Mouse (Mus musculus): ENCODE data around the gene Fuca1. TPM values are rescaled to one million over a fixed set of nuclear protein-coding genes. Genes with fewer than 3 reads are reported as not detected.
A peak's percentile ranks its signal among the peaks of the same experiment; 100 is the strongest.

The Fuca1 gene
- polyA plus RNA-seq, 1 experiment, result not detected

DNA sequence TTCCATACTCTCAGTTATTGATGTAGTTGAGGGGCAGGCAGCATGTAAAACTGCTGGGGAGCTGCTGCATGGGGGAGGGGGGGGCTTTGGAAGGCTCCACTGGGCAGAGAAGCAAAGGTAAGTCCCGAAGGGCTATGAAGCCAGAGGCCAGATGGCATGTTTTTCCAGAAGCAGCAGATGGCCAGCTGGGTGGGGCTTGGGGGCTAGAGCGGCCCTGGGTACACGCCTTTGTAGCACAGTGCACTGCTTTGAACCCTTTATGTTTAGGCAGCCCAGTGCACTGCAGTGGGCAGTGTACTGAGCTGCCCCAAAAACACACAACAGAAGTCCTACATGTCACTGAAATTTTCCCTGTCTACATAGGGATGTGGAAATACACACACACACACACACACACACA, 7.7 kb upstream of the Fuca1 start:
- TF ChIP-seq CTCF (IDR thresholded peaks at IDR 0.05; ENCODE audit: insufficient read depth, low read depth, low read length), result no peak
- TF ChIP-seq POLR2A (IDR thresholded peaks at IDR 0.05; ENCODE audit: insufficient read depth, low read depth, low read length), result no peak
- Histone ChIP-seq H3K4me3 (ENCODE audit: insufficient read depth, low read depth, low read length) (no peak overlapping the region), H3K27ac (ENCODE audit: insufficient read depth, low read depth, low read length) (no peak overlapping the region), H3K4me1 (ENCODE audit: control insufficient read depth, insufficient read depth, low read length) (no peaks in the 10 kb centered on the region)
- WGBS, result 68% methylated on average over 3 of the region's 3 CpGs

DNA sequence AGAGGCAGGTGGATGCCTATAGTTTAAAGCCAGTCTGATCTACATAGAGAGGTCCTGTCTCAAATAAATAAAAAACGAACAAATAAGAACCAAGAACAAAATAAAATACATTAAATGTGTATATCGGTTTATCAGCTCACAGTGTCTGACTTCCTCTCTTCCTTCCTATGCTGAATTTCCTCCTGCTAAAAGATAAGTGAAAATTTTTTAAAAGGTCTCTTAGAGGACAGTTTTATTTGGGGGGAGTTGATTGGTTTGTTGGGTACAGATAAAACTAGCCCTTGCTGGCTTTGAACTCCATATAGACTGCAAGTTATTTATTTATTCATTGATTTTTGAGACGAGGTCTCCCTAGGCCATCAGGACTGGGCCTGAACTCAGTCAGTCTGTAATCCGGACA, 7.1 kb upstream of the Fuca1 start:
- no peak for TF ChIP-seq POLR2A (IDR thresholded peaks at IDR 0.05; ENCODE audit: insufficient read depth, low read depth, low read length)
- TF ChIP-seq CTCF (IDR thresholded peaks at IDR 0.05; ENCODE audit: insufficient read depth, low read depth, low read length), result no peak
- 82% methylated on average over 4 of the region's 4 CpGs for WGBS
- Histone ChIP-seq H3K27ac (ENCODE audit: insufficient read depth, low read depth, low read length) (no peak overlapping the region), H3K4me3 (ENCODE audit: insufficient read depth, low read depth, low read length) (no peak overlapping the region), H3K4me1 (ENCODE audit: control insufficient read depth, insufficient read depth, low read length) (no peaks in the 10 kb centered on the region)

DNA sequence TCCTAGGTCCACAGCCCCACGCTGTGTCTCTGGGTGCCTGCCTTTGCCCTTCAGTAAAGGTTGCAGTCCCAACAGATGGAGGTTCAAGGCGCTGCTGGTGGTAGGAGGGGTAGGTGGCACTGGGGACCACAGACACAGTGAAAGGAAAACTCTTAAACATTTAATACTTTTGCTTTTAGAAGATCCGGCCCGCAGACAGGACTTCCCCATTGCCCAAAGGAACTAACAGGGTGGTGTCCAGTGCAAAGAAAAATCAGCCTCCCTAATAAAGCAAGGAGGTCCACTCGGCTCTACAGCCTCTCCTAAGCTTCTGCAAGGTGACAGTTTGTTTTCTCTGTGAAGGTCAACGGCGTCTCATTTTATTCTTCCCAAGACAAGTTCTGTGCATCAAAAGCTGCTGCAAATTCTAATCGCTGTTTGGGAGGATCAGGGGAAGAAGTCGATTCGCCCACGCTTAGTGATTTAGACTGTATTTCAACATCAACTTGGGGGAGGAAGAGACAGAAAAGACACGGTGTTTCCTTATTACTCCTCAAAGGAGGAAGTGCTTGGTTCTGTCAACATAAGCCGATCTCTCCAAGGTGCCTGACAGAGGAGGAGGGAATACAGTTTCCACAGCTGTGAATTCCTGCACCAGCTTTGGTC, 1.8 kb upstream of the Fuca1 start:
- Histone ChIP-seq H3K27ac (ENCODE audit: insufficient read depth, low read depth, low read length) (no peak overlapping the region), H3K4me1 (ENCODE audit: control insufficient read depth, insufficient read depth, low read length) (peaks cover 8% of the 10 kb centered on the region), H3K4me3 (ENCODE audit: insufficient read depth, low read depth, low read length) (no peak overlapping the region)
- WGBS, result 72% methylated on average over 13 of the region's 13 CpGs
- TF ChIP-seq POLR2A (IDR thresholded peaks at IDR 0.05; ENCODE audit: insufficient read depth, low read depth, low read length) (no peak), CTCF (IDR thresholded peaks at IDR 0.05; ENCODE audit: insufficient read depth, low read depth, low read length) (no peak)

DNA sequence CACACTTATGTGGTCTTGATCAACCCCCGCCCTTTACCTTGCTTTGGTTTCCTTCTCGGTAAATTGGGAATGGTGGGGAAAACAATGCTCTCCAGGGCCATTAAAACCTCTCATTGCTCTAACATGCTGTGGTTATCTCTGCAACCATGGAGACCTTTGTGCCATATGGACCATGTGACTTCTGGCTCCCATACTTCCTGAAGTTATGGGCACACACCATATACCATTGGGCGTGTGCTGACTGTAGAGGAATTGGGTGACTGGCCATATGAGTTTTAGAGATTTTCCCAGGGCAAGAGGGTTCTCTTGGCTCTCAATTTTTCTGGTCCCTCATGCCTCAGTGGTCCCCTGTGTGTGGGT, 1.3 kb upstream of the Fuca1 start:
- no peak overlapping the region for H3K4me3 ChIP-seq (ENCODE audit: insufficient read depth, low read depth, low read length)
- WGBS, result 87% methylated on average over 3 of the region's 3 CpGs
- no peak overlapping the region for H3K27ac ChIP-seq (ENCODE audit: insufficient read depth, low read depth, low read length)
- TF ChIP-seq CTCF (IDR thresholded peaks at IDR 0.05; ENCODE audit: insufficient read depth, low read depth, low read length) (no peak), POLR2A (IDR thresholded peaks at IDR 0.05; ENCODE audit: insufficient read depth, low read depth, low read length) (no peak)
- peaks cover 8% of the 10 kb centered on the region for H3K4me1 ChIP-seq (ENCODE audit: control insufficient read depth, insufficient read depth, low read length)

DNA sequence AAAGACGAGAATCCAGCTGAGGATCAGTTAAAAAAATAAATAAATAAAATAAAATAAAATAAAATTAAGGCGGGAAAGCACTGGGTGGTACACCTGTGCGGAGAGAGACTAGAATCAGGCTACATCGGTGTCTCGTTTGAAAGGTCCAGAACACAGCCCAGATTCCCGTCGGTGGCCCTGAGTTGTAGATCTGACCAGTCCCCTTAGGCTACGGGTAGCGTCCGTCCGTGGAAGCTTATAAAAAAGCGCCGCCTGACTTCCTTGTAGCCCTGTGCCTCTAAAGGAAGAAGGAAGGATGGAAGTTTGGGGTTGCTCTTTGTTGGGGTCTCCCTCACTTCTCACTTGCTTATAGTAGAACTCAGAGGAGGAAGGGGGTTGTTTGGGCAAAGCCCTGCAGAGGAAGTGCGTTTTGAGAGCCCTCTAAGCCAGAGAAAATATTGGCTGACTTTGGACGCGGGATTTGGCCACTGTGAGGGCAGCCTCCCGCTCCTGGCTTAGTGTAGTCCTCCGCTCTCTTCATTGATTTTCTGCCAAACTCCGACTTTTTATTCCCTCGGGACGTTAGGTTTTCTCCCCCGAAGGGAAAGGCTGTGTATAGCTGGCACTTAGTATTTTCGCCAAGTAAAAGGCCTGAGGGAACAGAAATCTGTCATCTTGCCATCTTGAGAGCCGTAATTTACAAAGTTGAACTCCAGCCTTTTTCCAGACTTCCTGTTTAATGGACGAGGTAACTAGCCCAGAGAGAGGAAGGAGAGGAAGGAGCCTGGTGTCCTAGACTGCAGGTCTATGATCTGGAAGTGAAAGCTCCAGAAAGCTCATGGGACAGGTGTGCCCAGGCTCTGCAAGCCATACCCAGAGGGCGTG, 954 bp downstream of the Fuca1 start:
- Histone ChIP-seq H3K4me1 (ENCODE audit: control insufficient read depth, insufficient read depth, low read length) (peaks cover 8% of the 10 kb centered on the region), H3K4me3 (ENCODE audit: insufficient read depth, low read depth, low read length) (peak overlapping the region; percentile 88), H3K27ac (ENCODE audit: insufficient read depth, low read depth, low read length) (no peak overlapping the region)
- TF ChIP-seq POLR2A (IDR thresholded peaks at IDR 0.05; ENCODE audit: insufficient read depth, low read depth, low read length), result no peak
- TF ChIP-seq CTCF (IDR thresholded peaks at IDR 0.05; ENCODE audit: insufficient read depth, low read depth, low read length), result no peak
- 4% methylated on average over 26 of the region's 26 CpGs for WGBS

DNA sequence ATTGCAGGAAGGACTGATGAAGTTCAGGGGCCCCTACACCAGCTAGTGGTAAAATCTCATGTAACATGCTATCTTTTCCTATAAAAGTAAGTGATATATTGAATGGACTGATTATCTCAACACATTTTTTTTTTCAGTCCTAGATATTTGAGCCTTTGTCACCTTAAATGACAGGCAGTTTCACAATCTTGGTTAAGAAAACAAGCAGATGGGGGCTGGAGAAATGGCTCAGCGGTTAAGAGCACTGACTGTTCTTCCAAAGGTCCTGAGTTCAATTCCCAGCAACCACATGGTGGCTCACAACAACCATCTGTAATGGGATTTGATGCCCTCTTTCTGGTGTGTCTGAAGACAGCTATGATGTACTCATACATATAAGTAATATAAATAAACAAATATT, 1.7 kb downstream of the Fuca1 start:
- no peak for TF ChIP-seq CTCF (IDR thresholded peaks at IDR 0.05; ENCODE audit: insufficient read depth, low read depth, low read length)
- TF ChIP-seq POLR2A (IDR thresholded peaks at IDR 0.05; ENCODE audit: insufficient read depth, low read depth, low read length), result no peak
- no peak overlapping the region for H3K4me3 ChIP-seq (ENCODE audit: insufficient read depth, low read depth, low read length)
- 87% methylated on average over 1 of the region's 1 CpGs for WGBS
- H3K27ac ChIP-seq (ENCODE audit: insufficient read depth, low read depth, low read length), result no peak overlapping the region
- peaks cover 8% of the 10 kb centered on the region for H3K4me1 ChIP-seq (ENCODE audit: control insufficient read depth, insufficient read depth, low read length)

DNA sequence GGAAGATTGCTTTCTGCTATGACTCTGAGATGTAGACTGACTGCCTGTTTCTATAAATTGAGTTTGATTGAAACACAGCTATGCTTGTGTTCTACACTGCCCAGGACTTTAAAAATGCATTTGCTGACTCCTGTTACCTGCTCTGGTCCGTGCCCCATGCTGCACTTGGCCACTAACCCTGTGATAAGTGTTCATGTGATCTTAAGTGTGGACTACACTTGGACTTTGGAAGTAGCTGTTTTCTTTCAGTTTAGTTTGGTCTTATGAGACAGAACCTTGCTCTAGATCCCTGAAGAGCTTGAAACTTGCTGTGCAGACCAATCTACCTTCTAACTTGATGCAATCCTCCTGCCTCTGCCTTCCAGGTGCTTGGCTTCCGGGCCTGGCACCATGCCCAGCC, 3.9 kb downstream of the Fuca1 start:
- 89% methylated on average over 2 of the region's 2 CpGs for WGBS
- Histone ChIP-seq H3K4me3 (ENCODE audit: insufficient read depth, low read depth, low read length) (no peak overlapping the region), H3K4me1 (ENCODE audit: control insufficient read depth, insufficient read depth, low read length) (peaks cover 13% of the 10 kb centered on the region), H3K27ac (ENCODE audit: insufficient read depth, low read depth, low read length) (no peak overlapping the region)
- TF ChIP-seq POLR2A (IDR thresholded peaks at IDR 0.05; ENCODE audit: insufficient read depth, low read depth, low read length) (no peak), CTCF (IDR thresholded peaks at IDR 0.05; ENCODE audit: insufficient read depth, low read depth, low read length) (no peak)

DNA sequence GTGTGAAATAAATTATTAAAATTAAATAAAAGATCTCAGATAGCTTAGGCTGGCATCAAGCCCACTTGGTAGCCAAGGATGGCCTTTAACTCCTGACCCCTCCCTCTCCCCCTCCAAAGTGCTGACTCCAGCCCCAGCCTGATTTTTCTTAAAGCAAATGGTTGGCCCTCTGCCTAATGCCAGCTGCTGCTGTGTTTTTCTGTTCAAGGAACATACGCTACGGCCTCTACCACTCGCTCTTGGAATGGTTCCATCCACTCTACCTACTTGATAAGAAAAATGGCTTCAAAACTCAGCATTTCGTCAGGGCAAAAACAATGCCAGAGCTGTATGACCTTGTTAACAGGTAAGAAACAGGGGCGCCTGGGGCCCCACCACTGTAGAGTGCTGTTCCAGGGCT, 4.8 kb downstream of the Fuca1 start:
- 90% methylated on average over 5 of the region's 5 CpGs for WGBS
- no peak for TF ChIP-seq CTCF (IDR thresholded peaks at IDR 0.05; ENCODE audit: insufficient read depth, low read depth, low read length)
- TF ChIP-seq POLR2A (IDR thresholded peaks at IDR 0.05; ENCODE audit: insufficient read depth, low read depth, low read length), result no peak
- no peak overlapping the region for H3K4me3 ChIP-seq (ENCODE audit: insufficient read depth, low read depth, low read length)
- peaks cover 13% of the 10 kb centered on the region for H3K4me1 ChIP-seq (ENCODE audit: control insufficient read depth, insufficient read depth, low read length)
- no peak overlapping the region for H3K27ac ChIP-seq (ENCODE audit: insufficient read depth, low read depth, low read length)

DNA sequence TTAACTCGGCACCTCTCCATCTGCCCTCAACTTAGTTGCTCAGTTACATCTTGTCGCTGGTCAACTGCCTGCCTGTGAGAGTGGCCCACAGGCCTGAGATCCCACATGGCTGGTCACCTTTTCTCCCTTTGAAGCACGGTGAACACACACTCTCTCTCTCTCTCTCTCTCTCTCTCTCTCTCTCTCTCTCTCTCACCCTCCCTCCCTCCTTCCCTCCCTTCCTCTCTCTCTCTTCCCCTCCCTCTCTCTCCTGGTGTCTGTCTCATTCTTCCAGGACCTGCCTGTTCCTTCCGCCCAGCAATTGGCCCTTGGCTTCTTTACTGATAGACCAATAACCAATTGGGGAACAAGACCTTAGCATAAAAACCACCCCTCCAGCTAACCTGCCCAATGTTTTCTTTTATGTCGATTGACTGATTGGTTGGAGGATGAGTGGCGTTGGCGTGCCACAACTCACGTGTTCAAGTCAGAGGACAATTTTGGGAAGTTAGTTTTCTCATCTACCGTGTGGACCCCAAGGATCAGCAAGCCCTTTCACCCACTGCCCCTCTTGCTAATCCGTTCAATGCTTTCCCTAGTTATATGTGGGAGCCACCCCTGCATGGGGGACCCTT, 5.8 kb downstream of the Fuca1 start:
- 93% methylated on average over 10 of the region's 10 CpGs for WGBS
- TF ChIP-seq CTCF (IDR thresholded peaks at IDR 0.05; ENCODE audit: insufficient read depth, low read depth, low read length) (no peak), POLR2A (IDR thresholded peaks at IDR 0.05; ENCODE audit: insufficient read depth, low read depth, low read length) (no peak)
- Histone ChIP-seq H3K4me1 (ENCODE audit: control insufficient read depth, insufficient read depth, low read length) (peaks cover 11% of the 10 kb centered on the region), H3K27ac (ENCODE audit: insufficient read depth, low read depth, low read length) (no peak overlapping the region), H3K4me3 (ENCODE audit: insufficient read depth, low read depth, low read length) (no peak overlapping the region)
